Mouse (Mus musculus) embryonic fibroblast, embryonic 13.5 days (primary cell): Measurements from ENCODE around the gene Akap6.

Experiments used
- CTCF ChIP-seq: IDR thresholded peaks from 2 replicates; pipeline ENCODE4 v1.5.1; 2011; ENCODE audit warnings: mild to moderate bottlenecking, control low read depth, low read length, moderate library complexity, borderline replicate concordance; ENCODE audit not compliant: insufficient read depth
- POLR2A ChIP-seq: IDR thresholded peaks from 2 replicates; pipeline ENCODE4 v1.6.1; 2011; ENCODE audit warnings: low read depth, mild to moderate bottlenecking, control low read depth, low read length, moderate library complexity

- no peak for TF ChIP-seq CTCF
- TF ChIP-seq POLR2A = no peak
These were observed 209.4 kb downstream of the Akap6 start for GRCm38 (mm10) chr12:52908448-52909066.
